In the genomic region with DNA sequence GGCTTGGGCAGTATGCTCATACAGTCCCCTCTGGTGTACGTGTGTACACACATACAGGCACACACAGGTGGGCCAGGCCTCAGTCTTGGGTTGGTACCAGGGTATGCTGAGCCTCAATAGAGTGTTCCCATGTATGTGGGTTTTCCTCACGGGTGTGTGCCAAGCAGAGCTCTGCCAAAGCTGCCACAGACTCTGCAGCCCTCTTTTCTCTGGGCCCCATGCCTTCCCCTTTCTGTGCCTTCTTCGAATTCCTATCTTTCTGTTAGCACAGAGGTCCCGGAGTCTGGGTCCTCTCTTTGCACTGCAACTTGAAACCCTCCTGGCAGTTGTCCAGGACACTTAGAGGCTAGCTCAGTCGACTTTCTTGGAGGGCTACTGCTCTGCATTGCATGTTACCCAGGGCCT, we compare ENCODE assay signal across 8 mouse cellular contexts. TPM values are rescaled to one million over a fixed set of nuclear protein-coding genes. Genes with fewer than 3 reads are reported as not detected.
A peak's percentile ranks its signal among the peaks of the same experiment; 100 is the strongest.
DNase-seq lines count a peak whose midpoint lies in the region; ATAC-seq lines count a peak whose summit lies in the region.

No protein-coding gene starts in this region.

- ATAC-seq in megakaryocyte-erythroid progenitor cell, adult 5-6 weeks (replicated peaks; ENCODE audit: low FRiP score, low TSS enrichment, poor library complexity, severe bottlenecking): no peak

- intact Hi-C loops in gastrocnemius, postnatal 14 days (cut with DNase I; ENCODE audit: low total_unique reads): no loop called here

- DNase-seq in retina, postnatal 1 day: peak; percentile 70
- no peak for DNase-seq in retina, embryonic 14.5 days (ENCODE audit: low spot score)
- peak; percentile 63 for DNase-seq in gastrocnemius, postnatal 14 days
- DNase-seq in kidney, adult 8-10 months: peak; percentile 36 to 43
- DNase-seq in lung, postnatal 14 days: peak; percentile 75
- DNase-seq in spleen, postnatal 36 days (ENCODE audit: low spot score in 2 of 2): no peak
- DNase-seq in spleen, postnatal 4 days (ENCODE audit: low spot score in 2 of 2): no peak

RNA-seq across cellular contexts. Expression of a gene that starts 33.1 kb away (rescaled TPM):
- total RNA-seq in gastrocnemius, postnatal 14 days (2021): 1 to 10 TPM; 1.4 to 2.7 TPM
- total RNA-seq in megakaryocyte-erythroid progenitor cell, adult 5-6 weeks (2014; fragmentation: Nextera tagmentation): 1.4 TPM in 1 of 2 replicates, not detected in the other
- total RNA-seq in megakaryocyte-erythroid progenitor cell, adult 5-6 weeks (2017): not detected in 2 replicates

Comparison
In these comparisons a context has a peak if more than half of its experiments do, and no peak if none do; other contexts are left out.
1. DNase-seq: peak in retina, postnatal 1 day (single experiment), gastrocnemius, postnatal 14 days (single experiment), kidney, adult 8-10 months (2 of 2) and lung, postnatal 14 days (single experiment); none in retina, embryonic 14.5 days (single experiment), spleen, postnatal 36 days (0 of 2) and spleen, postnatal 4 days (0 of 2).